Mouse (Mus musculus): ENCODE measurements around the gene Plcb4.

GRCm38 (mm10) chr2:135792907-135793306, 134.1 kb downstream of the Plcb4 start:
- TF ChIP-seq POLR2A (IDR thresholded peaks at IDR 0.05; ENCODE audit: low read depth, low read length): no peak
- no peak for TF ChIP-seq CTCF (conservative IDR thresholded peaks at IDR 0.05; ENCODE audit: insufficient read depth, insufficient read length, low read depth, low read length)
